Mouse (Mus musculus) ES-Bruce4 (cell line): ENCODE data around the gene Cacna1f.

ENCODE experiments used
- CTCF ChIP-seq: IDR thresholded peaks from one replicate; pipeline ENCODE4 v1.8.1; 2011; ENCODE audit warnings: low read depth, low read length
- EP300 ChIP-seq: IDR thresholded peaks from 2 replicates; pipeline ENCODE4 v1.6.1; 2011; ENCODE audit warnings: low read depth, low read length; ENCODE audit not compliant: insufficient read depth

GRCm38 (mm10) chrX:7639536-7640325 is 32.8 kb downstream of the Cacna1f start:
- TF ChIP-seq CTCF (no peak), EP300 (no peak)
